Mouse (Mus musculus) adrenal gland, adult 8-10 months (tissue): ENCODE measurements around the gene Chtf18. TPM values are rescaled to one million over a fixed set of nuclear protein-coding genes. Genes with fewer than 3 reads are reported as not detected.
A peak's percentile ranks its signal among the peaks of the same experiment; 100 is the strongest.

Experiments used
- DNase-seq: peaks from one replicate; pipeline ENCODE4 v3.0.0; 2022
- total RNA-seq, 4 experiments: library from RNA; stranded (reverse); gene quantifications; 2 replicates each; pipeline ENCODE4 v1.2.4; 2022

The Chtf18 gene
- total RNA-seq, 4 experiments from 2014 or later = 1.2 to 4.9 (median 2.6) TPM

DNA sequence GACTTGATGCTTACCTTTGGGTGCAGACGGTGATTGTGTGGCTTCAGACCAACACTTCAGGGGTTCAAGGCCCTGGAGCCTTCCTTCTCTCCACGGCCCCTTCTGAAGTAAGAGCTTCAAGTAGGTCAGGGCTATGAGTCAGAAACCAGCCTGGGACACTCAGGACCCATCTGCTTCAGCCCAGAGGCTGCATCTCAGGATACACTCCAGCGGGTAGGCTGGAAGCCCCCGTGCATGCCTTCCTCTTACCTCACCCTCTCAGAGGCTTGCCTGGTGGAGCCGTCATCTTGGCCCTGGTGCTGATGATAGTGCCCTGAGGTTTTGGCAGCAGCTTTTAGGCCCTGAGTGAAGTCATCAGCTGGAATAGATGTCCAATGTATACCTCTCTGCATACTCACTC is 8.0 kb upstream of the Chtf18 start:
- DNase-seq = peak; percentile 30

GRCm38 (mm10) chr17:25732082-25732481 is 4.9 kb upstream of the Chtf18 start:
- DNase-seq = peak; percentile 73

GRCm38 (mm10) chr17:25728009-25728270 is 721 bp upstream of the Chtf18 start:
- DNase-seq = no peak

DNA sequence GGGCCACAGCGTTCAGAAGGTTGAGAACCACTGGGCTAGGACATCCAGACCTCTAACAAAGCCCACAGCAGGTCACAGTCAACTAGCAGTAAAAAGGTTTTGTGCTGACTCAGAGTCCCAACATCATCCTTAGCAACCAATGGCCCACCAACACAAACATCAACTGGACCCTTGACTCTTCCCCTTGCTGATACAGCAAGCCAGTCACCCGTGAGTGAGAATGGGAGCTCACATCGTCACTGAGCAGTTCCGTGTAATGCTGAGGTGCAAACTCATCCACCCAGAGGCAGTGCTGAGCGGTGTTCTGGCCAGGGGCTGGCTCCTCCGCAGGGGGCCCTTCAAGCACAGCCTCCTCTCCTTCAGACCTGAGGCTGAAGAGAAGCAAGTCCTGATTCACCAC is 2.0 kb downstream of the Chtf18 start:
- DNase-seq = no peak

DNA sequence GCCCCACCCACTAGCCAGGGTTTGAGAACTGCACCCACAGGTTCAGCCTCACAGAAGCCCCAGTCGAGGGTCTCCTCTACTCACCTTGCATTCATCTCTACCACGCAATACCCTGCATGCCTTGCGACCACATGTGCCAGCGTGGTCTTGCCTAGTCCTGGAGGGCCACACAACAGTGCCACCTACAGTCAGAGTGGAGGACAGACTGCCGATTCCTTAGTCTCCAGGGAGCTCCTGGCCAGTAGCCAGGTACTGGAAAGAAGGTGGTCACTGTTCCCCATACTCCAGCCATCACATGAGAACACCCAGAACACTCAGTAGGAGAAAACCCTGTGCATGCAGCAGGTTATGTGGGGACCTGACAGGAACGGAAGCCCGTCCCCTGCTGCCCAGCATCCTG is 3.3 kb downstream of the Chtf18 start:
- no peak for DNase-seq

GRCm38 (mm10) chr17:25723470-25723869 is 3.7 kb downstream of the Chtf18 start:
- DNase-seq = no peak

DNA sequence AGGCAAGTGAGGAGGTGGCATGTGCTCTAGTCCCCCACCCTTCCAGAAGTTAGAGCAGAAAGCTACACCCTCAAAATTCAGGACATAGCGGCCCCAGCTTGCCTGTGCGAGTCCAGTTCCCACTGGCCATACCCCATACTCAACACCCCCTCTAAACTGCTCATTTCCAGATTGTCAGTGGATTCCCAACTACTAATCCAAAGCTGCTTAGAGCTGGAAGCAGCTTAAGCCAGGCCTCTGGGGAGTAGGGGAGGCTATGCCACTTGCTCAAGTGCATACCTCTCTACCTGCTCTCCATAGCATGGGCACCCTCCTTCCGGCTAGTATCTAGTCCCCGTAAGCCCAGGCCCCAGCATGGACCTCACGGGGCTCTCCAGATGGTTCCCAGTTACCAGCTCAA is 5.7 kb downstream of the Chtf18 start:
- DNase-seq = no peak

DNA sequence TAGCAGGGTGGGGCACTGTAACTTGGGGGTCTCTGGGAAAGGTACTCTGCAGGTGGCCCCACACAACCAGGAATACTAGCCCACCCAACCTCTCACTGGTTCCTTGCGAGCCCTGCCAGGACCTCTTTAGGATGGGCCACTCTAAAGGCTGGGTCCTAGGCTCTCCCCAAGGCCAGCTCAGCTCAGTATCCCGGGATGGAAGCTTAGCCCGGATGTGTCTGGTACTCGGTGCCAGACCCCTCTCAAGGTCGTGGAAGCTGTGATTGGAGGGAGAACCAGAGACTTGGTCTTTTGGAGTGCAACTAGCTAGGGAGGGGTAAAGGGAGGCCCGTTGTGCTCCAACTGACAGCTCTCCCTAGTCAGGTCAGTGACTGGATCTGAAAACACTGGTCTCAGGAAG is 9.5 kb downstream of the Chtf18 start:
- DNase-seq = no peak

DNA sequence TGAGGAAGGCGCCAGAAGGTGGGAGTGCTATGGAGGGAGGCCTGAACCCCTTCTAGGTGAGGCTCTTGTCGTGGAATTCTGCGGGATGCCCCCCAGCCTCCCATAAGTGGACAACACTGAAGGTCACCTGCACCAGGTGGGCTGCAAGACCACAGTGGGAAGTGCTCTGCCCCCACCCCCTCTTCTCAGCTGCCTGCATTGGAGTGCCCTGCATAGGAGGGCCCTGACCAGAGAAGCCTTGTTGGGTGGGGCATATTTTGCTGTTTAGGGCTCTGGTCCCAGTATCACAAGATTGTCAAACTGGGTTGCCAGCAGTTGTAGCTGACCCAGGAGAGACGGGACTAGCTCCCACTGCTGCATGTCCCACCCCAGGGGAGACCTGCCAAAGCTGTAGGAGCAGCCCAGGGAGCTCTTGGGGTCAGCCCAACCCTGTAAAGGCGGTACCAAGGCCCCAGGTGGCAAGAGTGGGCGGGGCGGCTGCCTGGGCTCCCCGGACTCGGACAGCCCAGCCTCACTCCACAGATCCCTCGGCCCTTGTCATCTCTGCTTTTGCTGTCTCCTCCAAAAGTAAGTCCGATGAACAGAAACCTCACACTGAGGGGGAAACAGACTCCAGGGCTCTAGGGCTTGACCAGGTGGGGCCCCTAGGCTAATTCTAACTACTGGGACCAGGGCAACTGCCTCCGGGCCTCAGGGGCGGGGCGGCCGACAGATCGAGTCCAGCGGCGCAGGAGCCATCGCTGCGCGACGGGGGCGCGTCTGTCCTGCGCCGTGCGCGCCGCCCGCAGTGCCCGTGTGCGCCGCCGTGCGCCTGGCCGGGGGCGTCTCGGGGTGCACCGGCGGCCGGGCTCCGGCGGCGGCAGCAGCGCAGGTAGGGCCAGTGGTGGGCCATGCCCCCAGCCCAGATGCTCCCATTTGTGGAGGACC is 10.2 kb downstream of the Chtf18 start, which contains the start of gene Gng13:
Gng13 (plus strand) TSS at position 461 of the 927 bp plus-strand sequence.
- no peak for DNase-seq

DNA sequence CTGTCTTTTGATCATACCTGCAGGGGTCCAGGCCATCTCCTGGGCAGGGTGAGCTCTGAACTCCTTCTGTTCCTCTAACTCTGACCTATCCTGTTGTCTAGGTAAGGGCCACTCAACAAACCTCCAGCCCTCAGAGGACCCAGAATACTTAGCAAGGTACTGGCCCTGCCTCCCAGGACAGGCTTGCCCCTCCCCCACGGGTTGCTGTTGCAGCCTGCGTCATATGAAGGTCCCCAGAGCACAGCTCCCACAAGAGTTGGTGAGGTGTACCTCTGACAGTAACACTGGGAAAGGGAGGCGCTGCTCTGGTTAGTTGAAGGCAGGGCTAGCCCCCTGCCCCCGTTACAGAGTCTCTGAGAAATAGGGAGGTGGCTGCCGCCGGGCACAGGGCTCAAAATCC is 11.1 kb downstream of the Chtf18 start:
- no peak for DNase-seq

- no peak for DNase-seq
Measured at GRCm38 (mm10) chr17:25715627-25716026, 11.6 kb downstream of the Chtf18 start.

DNA sequence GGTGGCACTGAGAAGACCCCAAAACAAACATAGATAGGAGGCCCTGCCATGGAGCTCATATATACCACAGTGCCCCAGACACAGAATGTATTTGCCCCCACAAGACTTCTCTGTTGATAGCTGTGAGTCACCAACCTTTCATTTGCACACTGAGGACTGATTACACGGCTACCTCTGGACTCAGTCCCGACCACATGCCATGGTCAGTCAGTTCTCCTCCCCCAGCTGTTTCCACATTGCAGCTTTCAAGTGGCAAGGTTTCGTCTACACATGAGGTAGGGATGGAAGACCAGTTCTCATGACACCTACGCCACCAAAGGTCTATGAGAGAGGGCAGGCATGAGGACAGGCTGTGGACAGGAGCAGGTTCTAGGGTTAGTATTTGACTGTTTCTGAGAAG is 16.1 kb downstream of the Chtf18 start:
- DNase-seq = no peak

GRCm38 (mm10) chr17:25709994-25710393 is 17.2 kb downstream of the Chtf18 start:
- DNase-seq = no peak

DNA sequence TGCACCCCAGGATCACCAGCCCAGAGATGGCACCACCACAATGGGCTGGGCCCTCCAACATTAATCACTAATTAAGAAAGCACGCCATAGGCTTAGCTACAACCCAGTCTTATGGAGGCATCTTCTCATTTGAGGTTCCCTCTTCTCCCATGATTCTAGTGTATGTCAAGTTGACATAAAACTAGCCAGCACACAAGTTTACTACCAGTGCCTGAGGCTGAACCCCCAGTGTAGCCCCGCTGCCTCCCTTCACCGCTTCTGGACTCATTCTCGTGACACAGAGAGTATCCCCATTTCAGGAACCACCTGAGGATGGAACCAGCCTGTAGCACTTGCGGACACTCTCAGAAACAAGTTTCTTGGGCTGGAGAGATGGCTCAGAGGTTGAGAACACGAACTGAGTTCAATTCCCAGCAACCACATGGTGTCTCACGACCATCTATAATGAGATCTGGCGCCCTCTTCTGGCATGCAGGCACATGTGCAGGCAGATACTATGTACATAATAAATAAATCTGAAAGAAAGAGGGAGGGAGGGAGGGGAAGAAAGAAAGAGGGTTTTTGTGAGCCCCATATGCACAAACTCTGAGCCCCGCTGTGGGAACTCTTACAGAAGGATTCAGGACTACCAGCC is 26.2 kb downstream of the Chtf18 start:
- no peak for DNase-seq

DNA sequence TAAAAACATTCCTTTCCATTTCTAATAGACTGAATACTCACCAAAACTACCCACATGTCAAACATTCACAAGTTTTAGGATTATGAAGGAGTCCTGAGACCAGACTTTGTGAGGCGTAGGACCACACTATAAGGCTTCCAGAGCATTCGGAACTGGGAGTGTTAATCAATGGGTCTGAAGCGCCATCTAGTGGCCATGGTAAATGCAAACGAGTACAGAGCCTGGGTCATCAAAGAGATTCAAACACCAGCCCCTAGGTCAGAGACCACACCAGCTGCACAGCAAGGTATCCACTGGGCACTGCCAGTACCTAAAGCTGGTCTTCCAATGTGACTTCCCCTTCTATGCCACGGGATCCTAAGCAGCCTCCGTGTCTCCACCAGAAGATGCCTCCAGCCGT is 28.8 kb downstream of the Chtf18 start:
- peak; percentile 33 for DNase-seq

DNA sequence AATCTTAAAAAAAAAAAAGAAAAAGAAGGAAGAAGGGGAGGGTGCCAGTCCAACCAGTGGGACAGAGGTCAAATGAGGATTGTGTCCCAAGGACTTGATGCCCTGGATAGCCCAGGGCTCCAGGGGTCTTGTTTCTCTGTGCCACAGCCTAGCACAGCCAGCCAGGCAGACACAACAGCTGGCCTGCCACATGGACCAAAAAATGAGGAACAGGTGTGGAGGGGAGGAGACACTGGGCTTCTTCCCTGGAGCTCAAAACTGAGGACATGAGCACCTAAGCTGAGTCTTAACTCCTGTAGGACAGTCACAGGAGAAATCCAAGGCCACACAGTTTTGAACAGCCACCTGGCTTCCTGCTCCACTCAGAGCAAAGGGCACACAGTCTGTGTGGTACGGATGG is 31.0 kb downstream of the Chtf18 start:
- no peak for DNase-seq

GRCm38 (mm10) chr17:25688922-25689321 is 38.3 kb downstream of the Chtf18 start:
- DNase-seq = no peak

DNA sequence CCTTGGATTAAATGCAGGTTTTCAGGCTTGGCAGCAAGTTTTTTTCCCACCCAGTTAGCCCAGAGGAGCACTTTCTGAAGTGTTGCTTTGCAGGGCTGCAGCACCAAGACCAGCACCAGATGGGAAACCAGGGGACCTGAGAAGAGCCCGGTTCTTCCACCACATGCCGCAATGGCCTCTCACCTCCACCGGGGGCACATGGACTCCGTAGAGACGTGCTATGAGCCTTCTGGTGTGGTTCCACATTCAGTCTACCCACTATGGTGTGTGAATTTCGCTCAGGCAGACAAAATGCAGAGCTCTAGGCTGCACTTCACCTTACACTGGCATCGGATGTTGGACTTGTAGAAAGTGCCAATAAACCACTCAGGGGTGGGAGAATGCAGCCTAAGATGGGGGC is 40.9 kb downstream of the Chtf18 start:
- DNase-seq = no peak

DNA sequence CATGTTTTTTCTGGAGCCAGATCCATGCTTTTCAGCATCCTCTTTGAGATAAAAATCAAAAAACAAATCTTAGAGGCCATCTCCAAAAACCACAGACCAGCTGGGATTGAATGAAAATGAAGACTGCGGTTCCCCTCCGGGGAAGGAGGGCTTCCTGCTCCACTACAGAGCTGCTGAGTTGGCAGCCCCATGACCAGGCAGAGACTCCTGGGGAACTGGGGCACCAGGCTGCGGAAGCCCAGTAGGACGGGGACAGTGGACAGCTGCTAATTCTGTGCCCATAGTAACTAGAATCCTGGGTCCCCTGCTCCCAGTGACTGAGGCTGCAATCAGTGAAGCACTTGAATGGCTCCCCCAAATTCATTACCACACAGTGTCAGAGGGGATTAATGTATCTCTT is 45.6 kb downstream of the Chtf18 start:
- no peak for DNase-seq

- no peak for DNase-seq
Measured at GRCm38 (mm10) chr17:25679818-25680217, 47.4 kb downstream of the Chtf18 start.

- DNase-seq = no peak
Measured at GRCm38 (mm10) chr17:25677969-25678368, 49.2 kb downstream of the Chtf18 start.

GRCm38 (mm10) chr17:25672982-25673381 is 54.2 kb downstream of the Chtf18 start:
- DNase-seq = no peak
